Mouse (Mus musculus): Measurements from ENCODE around the gene Lysmd2. TPM values are rescaled to one million over a fixed set of nuclear protein-coding genes. Genes with fewer than 3 reads are reported as not detected.
A peak's percentile ranks its signal among the peaks of the same experiment; 100 is the strongest.
"Not testable (repeated sequence)": the region's sequence is repeated elsewhere in the genome, so short reads cannot be mapped to it uniquely, and the experiment has no call there.

The Lysmd2 gene
- polyA plus RNA-seq, 1 experiment from 2014 or later = 18.7 TPM

DNA sequence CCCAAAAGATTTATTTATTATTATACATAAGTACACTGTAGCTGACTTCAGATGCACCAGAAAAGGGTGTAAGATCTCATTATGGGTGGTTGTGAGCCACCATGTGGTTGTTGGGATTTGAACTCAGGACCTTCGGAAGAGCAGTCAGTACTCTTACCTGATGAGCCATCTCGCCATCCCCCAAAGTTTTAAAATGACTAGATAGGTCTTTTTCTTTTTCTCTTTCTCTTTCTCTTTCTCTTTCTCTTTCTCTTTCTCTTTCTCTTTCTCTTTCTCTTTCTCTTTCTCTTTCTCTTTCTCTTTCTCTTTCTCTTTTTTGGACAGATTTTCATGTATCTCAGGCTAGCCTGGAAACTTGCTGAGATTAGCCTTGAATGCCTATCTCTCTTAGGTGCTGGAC, 5.8 kb upstream of the Lysmd2 start:
- H3K36me3 ChIP-seq (ENCODE audit: control insufficient read depth, insufficient read depth); H3K27me3 ChIP-seq (ENCODE audit: control insufficient read depth, insufficient read depth, low read length); H3K4me1 ChIP-seq (ENCODE audit: control insufficient read depth, insufficient read depth, low read length); H3K27ac ChIP-seq (ENCODE audit: low read length); H3K9me3 ChIP-seq (replicated peaks; ENCODE audit: control insufficient read depth, low read length); H3K4me2 ChIP-seq (ENCODE audit: low read depth, low read length); H3K4me3 ChIP-seq (ENCODE audit: low read length); ATAC-seq (replicated peaks; ENCODE audit: extremely low read depth, insufficient read depth, low FRiP score); H3K9ac ChIP-seq (ENCODE audit: low read length): not testable (repeated sequence)
- WGBS = 85% methylated on average over 2 of the region's 2 CpGs

DNA sequence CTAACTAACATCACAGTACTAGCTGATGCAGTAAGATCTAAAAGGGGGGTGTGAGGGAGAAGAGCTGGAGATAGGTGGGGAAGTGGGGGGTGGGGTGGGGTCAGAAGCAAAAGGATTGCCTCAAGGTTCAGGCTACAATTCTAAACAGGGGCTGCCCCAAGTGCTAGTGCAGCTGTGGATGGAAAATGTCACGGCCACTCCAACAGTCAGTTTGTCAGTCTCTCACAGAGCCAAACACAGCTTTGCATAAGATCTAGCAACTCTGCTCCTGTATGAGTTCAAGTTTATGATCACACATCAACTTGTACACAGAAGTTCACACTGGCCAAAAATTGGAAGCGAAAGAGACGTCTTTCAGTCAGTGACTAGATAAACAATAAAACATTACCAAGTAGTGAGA, 4.1 kb upstream of the Lysmd2 start:
- H3K27me3 ChIP-seq (ENCODE audit: control insufficient read depth, insufficient read depth, low read length) = peaks cover 4% of the 10 kb centered on the region; the same call in 1 of the 2 replicates
- H3K9ac ChIP-seq (ENCODE audit: low read length) = no peak overlapping the region
- H3K36me3 ChIP-seq (ENCODE audit: control insufficient read depth, insufficient read depth) = no peaks in the 10 kb centered on the region
- H3K27ac ChIP-seq (ENCODE audit: low read length) = no peak overlapping the region
- no peak for ATAC-seq (replicated peaks; ENCODE audit: extremely low read depth, insufficient read depth, low FRiP score)
- no peaks in the 10 kb centered on the region for H3K9me3 ChIP-seq (replicated peaks; ENCODE audit: control insufficient read depth, low read length)
- no peaks in the 10 kb centered on the region; the same call in 1 of the 2 replicates for H3K4me1 ChIP-seq (ENCODE audit: control insufficient read depth, insufficient read depth, low read length)
- H3K4me3 ChIP-seq (ENCODE audit: low read length) = no peak overlapping the region
- no peak overlapping the region for H3K4me2 ChIP-seq (ENCODE audit: low read depth, low read length)
- WGBS = 69% methylated on average over 3 of the region's 3 CpGs

DNA sequence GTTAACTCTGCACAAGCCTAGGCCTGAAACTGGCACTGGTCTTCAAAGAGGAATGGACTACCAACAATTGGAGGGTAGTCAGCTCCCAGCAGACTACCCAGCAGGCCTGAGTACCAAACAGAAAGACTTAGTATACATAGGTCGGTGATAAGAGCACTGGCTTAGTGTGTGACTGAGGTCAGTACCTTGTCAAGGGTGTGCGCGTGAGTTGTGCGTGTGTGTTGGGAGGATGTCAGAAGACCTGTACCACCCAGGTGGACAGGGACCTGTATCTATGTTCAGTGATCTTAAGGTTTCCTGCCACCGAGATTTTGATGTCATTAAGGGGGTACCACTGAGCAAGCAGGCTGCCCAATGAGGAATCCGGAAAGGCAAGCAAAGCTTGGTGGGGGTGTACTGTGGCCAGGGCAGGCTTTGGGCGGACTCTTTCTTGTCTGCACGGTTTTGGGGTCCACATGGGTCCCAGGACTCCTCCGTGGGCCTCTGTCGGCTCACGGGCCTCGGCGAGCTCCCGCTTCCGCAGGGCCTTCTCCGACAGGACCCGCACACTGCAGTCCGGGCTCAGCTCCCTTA, 472 bp upstream of the Lysmd2 start:
- Histone ChIP-seq H3K4me1 (ENCODE audit: control insufficient read depth, insufficient read depth, low read length) (no peaks in the 10 kb centered on the region; the same call in 1 of the 2 replicates), H3K36me3 (ENCODE audit: control insufficient read depth, insufficient read depth) (no peaks in the 10 kb centered on the region), H3K9me3 (replicated peaks; ENCODE audit: control insufficient read depth, low read length) (no peaks in the 10 kb centered on the region; the same call in 1 of the 2 replicates), H3K27me3 (ENCODE audit: control insufficient read depth, insufficient read depth, low read length) (peaks cover 4% of the 10 kb centered on the region; the same call in 1 of the 2 replicates), H3K27ac (ENCODE audit: low read length) (peak overlapping the region; percentile 46; the same call in 1 of the 2 replicates), H3K9ac (ENCODE audit: low read length) (peak overlapping the region; percentile 81), H3K4me2 (ENCODE audit: low read depth, low read length) (peak overlapping the region; percentile 86), H3K4me3 (ENCODE audit: low read length) (peak overlapping the region; percentile 63)
- WGBS = 15% methylated on average over 18 of the region's 18 CpGs
- ATAC-seq (replicated peaks; ENCODE audit: extremely low read depth, insufficient read depth, low FRiP score) = no peak

DNA sequence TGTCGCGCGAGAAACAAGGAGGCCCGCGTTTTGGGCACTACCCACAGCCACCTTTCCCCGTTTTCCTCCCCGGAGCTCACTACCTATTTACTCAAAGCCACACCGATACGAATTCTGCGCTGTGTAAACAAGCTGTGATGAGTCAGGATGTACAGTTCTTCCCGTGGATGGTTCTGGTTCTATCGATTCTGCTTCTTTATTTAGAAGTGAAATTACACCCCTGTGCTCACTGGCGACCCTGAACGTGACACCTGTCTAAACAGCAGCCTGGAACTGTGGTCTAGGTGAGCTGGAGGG, 715 bp downstream of the Lysmd2 start:
- Histone ChIP-seq H3K36me3 (ENCODE audit: control insufficient read depth, insufficient read depth) (no peaks in the 10 kb centered on the region), H3K9me3 (replicated peaks; ENCODE audit: control insufficient read depth, low read length) (no peaks in the 10 kb centered on the region; the same call in 1 of the 2 replicates), H3K27me3 (ENCODE audit: control insufficient read depth, insufficient read depth, low read length) (peaks cover 4% of the 10 kb centered on the region; the same call in 1 of the 2 replicates), H3K4me1 (ENCODE audit: control insufficient read depth, insufficient read depth, low read length) (no peaks in the 10 kb centered on the region; the same call in 1 of the 2 replicates), H3K9ac (ENCODE audit: low read length) (peak overlapping the region; percentile 81), H3K27ac (ENCODE audit: low read length) (0 out of 2 replicates have a peak overlapping the region, but pooled peaks have one; percentile 46), H3K4me3 (ENCODE audit: low read length) (peak overlapping the region; percentile 63), H3K4me2 (ENCODE audit: low read depth, low read length) (peak overlapping the region; percentile 86)
- ATAC-seq (replicated peaks; ENCODE audit: extremely low read depth, insufficient read depth, low FRiP score) = no peak
- whole genome bisulfite sequencing = under 1% methylated on average over 14 of the region's 14 CpGs

DNA sequence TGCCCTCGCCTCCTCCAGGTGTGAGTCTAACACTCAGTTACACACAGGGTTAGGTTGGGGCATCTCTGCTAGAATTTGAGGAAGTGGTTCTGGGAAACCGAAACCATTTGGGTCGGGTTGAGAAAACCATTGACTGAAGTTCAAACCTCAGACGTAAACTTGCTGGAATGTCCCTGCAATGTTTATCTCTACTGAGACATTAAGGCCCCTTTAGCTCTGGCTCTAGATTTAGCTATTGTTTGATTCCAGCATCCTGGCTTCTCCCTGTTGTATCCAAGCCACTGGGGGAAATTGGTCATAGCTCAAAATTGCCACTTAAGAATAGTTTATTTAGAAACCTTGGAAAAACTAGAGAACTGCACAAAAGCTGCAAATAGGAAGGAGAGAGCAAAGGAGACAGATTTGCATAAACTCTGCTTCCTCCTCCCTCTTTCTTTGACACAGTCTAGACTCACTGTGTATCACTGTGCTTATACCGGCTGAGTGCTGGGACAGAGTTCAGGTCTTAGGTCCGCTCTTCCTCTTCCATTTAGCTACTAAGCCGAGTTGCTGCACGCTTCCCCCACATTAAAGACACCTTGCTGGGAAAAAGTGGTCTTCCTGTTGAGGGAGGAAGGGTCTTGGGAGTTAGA, 5.4 kb downstream of the Lysmd2 start:
- 59% methylated on average over 8 of the region's 8 CpGs for WGBS
- H3K9ac ChIP-seq (ENCODE audit: low read length) = no peak overlapping the region
- no peak for ATAC-seq (replicated peaks; ENCODE audit: extremely low read depth, insufficient read depth, low FRiP score)
- H3K4me1 ChIP-seq (ENCODE audit: control insufficient read depth, insufficient read depth, low read length) = 0 out of 2 replicates have a peak, but pooled peaks cover 2% of the 10 kb centered on the region
- no peaks in the 10 kb centered on the region for H3K27me3 ChIP-seq (ENCODE audit: control insufficient read depth, insufficient read depth, low read length)
- no peaks in the 10 kb centered on the region; the same call in 1 of the 2 replicates for H3K9me3 ChIP-seq (replicated peaks; ENCODE audit: control insufficient read depth, low read length)
- H3K36me3 ChIP-seq (ENCODE audit: control insufficient read depth, insufficient read depth) = 0 out of 2 replicates have a peak, but pooled peaks cover 2% of the 10 kb centered on the region
- H3K27ac ChIP-seq (ENCODE audit: low read length) = peak overlapping the region; percentile 72
- no peak overlapping the region for H3K4me3 ChIP-seq (ENCODE audit: low read length)
- no peak overlapping the region for H3K4me2 ChIP-seq (ENCODE audit: low read depth, low read length)

DNA sequence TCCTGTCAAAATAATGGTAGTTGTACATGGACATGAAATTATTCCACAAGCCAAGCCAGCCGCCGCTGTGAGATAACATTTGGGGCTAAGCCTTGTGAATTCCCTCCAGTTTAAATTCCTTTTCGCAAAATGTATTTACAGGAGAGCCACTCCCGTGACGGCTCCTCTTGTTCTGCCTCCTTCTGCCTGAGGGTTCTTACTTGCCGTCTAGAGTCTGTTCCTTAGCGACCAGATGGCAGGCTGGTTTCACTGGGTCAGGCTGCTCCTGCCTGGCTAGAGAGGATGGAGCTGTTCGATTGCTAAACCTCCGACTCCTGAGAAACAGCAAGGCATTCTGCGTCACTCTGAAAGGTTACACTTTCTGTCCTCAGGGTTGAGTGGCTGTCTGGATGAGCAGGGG, 6.6 kb downstream of the Lysmd2 start:
- Histone ChIP-seq H3K36me3 (ENCODE audit: control insufficient read depth, insufficient read depth) (peaks cover 3% of the 10 kb centered on the region; the same call in 1 of the 2 replicates), H3K27me3 (ENCODE audit: control insufficient read depth, insufficient read depth, low read length) (no peaks in the 10 kb centered on the region), H3K4me3 (ENCODE audit: low read length) (no peak overlapping the region), H3K27ac (ENCODE audit: low read length) (no peak overlapping the region), H3K9ac (ENCODE audit: low read length) (no peak overlapping the region), H3K9me3 (replicated peaks; ENCODE audit: control insufficient read depth, low read length) (no peaks in the 10 kb centered on the region; the same call in 1 of the 2 replicates), H3K4me1 (ENCODE audit: control insufficient read depth, insufficient read depth, low read length) (0 out of 2 replicates have a peak, but pooled peaks cover 2% of the 10 kb centered on the region), H3K4me2 (ENCODE audit: low read depth, low read length) (no peak overlapping the region)
- WGBS = 65% methylated on average over 10 of the region's 10 CpGs
- ATAC-seq (replicated peaks; ENCODE audit: extremely low read depth, insufficient read depth, low FRiP score) = no peak

DNA sequence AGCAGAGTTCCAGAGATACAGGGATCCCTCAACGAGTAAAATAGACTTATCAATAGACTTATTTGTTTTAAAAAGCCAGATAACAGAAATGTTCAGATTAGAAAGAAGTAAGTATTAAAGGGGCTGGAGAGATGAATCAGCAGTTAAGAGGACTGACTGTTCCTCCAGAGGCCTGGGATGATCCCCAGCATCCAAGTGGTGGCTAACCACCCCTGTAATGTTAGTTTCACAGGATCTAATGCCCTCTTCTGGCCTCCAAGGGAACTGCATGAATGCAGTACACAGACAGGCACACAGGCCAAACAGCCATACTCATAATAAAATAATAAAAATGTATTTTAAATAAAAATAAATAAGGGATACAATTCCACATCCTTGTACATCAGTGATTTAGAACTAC, 7.4 kb downstream of the Lysmd2 start:
- Histone ChIP-seq H3K27me3 (ENCODE audit: control insufficient read depth, insufficient read depth, low read length) (no peaks in the 10 kb centered on the region), H3K4me2 (ENCODE audit: low read depth, low read length) (no peak overlapping the region), H3K9ac (ENCODE audit: low read length) (no peak overlapping the region), H3K27ac (ENCODE audit: low read length) (no peak overlapping the region), H3K36me3 (ENCODE audit: control insufficient read depth, insufficient read depth) (peaks cover 5% of the 10 kb centered on the region; the same call in 1 of the 2 replicates), H3K4me1 (ENCODE audit: control insufficient read depth, insufficient read depth, low read length) (0 out of 2 replicates have a peak, but pooled peaks cover 2% of the 10 kb centered on the region), H3K9me3 (replicated peaks; ENCODE audit: control insufficient read depth, low read length) (no peaks in the 10 kb centered on the region), H3K4me3 (ENCODE audit: low read length) (no peak overlapping the region)
- 50% methylated on average over 1 of the region's 1 CpGs for WGBS
- no peak for ATAC-seq (replicated peaks; ENCODE audit: extremely low read depth, insufficient read depth, low FRiP score)

DNA sequence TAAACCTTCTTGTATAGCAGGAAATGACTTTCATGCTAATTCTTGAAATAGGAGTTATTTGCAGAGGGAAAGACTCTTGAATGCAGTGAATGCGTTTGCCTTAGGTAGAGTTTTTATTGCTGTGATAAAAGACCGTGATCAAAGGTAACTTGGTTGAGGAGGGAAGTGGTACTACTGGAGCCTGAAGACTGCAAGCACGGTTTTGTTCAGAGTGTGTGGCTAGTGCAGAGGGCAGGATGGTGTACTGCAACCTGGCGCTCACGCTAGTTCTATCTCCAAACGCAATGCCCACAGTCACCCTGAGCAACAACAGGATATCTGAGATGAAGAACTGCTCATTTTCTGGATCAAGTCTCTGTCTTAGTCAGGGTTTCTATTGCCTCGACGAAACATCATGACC, 8.1 kb downstream of the Lysmd2 start:
- H3K27ac ChIP-seq (ENCODE audit: low read length) = no peak overlapping the region
- no peak overlapping the region for H3K4me3 ChIP-seq (ENCODE audit: low read length)
- H3K27me3 ChIP-seq (ENCODE audit: control insufficient read depth, insufficient read depth, low read length) = no peaks in the 10 kb centered on the region
- H3K9ac ChIP-seq (ENCODE audit: low read length) = no peak overlapping the region
- 90% methylated on average over 8 of the region's 8 CpGs for WGBS
- no peak overlapping the region for H3K4me2 ChIP-seq (ENCODE audit: low read depth, low read length)
- 0 out of 2 replicates have a peak, but pooled peaks cover 2% of the 10 kb centered on the region for H3K4me1 ChIP-seq (ENCODE audit: control insufficient read depth, insufficient read depth, low read length)
- H3K36me3 ChIP-seq (ENCODE audit: control insufficient read depth, insufficient read depth) = peaks cover 5% of the 10 kb centered on the region; the same call in 1 of the 2 replicates
- H3K9me3 ChIP-seq (replicated peaks; ENCODE audit: control insufficient read depth, low read length) = no peaks in the 10 kb centered on the region
- ATAC-seq (replicated peaks; ENCODE audit: extremely low read depth, insufficient read depth, low FRiP score) = no peak

DNA sequence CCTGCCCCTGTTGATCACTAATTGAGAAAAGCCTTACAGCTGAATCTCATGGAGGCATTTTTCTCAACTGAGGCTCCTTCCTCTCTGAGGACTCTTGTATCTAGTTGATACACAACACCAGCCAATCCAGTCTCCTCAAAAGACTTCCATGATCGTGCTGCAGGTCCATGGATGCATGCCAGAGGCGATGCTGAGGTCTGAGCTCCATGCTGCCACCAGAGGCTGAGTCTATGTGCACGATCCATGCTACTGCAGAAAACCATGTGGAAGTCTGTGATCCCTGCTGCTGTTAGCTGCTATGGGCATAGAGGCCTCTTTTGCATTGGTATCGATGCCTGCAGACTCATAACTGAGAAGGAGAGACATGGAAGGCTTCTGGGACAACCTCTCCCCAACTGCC, 8.7 kb downstream of the Lysmd2 start:
- H3K27ac ChIP-seq (ENCODE audit: low read length) = no peak overlapping the region
- no peak overlapping the region for H3K9ac ChIP-seq (ENCODE audit: low read length)
- no peak overlapping the region for H3K4me2 ChIP-seq (ENCODE audit: low read depth, low read length)
- no peaks in the 10 kb centered on the region for H3K9me3 ChIP-seq (replicated peaks; ENCODE audit: control insufficient read depth, low read length)
- 0 out of 2 replicates have a peak, but pooled peaks cover 2% of the 10 kb centered on the region for H3K4me1 ChIP-seq (ENCODE audit: control insufficient read depth, insufficient read depth, low read length)
- H3K27me3 ChIP-seq (ENCODE audit: control insufficient read depth, insufficient read depth, low read length) = no peaks in the 10 kb centered on the region
- no peak overlapping the region for H3K4me3 ChIP-seq (ENCODE audit: low read length)
- WGBS = 81% methylated on average over 4 of the region's 4 CpGs
- H3K36me3 ChIP-seq (ENCODE audit: control insufficient read depth, insufficient read depth) = peaks cover 5% of the 10 kb centered on the region; the same call in 1 of the 2 replicates
- no peak for ATAC-seq (replicated peaks; ENCODE audit: extremely low read depth, insufficient read depth, low FRiP score)
